Mouse (Mus musculus) heart, embryonic 10.5 days (tissue): Measurements from ENCODE around the gene Vmn2r44. TPM values are rescaled to one million over a fixed set of nuclear protein-coding genes. Genes with fewer than 3 reads are reported as not detected.
"Not testable (repeated sequence)": the region's sequence is repeated elsewhere in the genome, so short reads cannot be mapped to it uniquely, and the experiment has no call there.

Experiments
- DNase-seq: peaks from one replicate; pipeline ENCODE4 v3.0.0-alpha.2; 2017; ENCODE audit warnings: low spot score
- H3K27ac ChIP-seq: fragments of 300-500 bp; sonication (generic); 2 replicates; pipeline ENCODE4 v1.5.1; 2016; ENCODE audit warnings: mild to moderate bottlenecking
- H3K27me3 ChIP-seq: fragments of 300-500 bp; sonication (generic); 2 replicates; pipeline ENCODE4 v1.6.1; 2016; ENCODE audit warnings: mild to moderate bottlenecking; ENCODE audit not compliant: poor library complexity, insufficient read depth, severe bottlenecking
- H3K36me3 ChIP-seq: fragments of 300-500 bp; sonication (generic); 2 replicates; pipeline ENCODE4 v1.6.1; 2016; ENCODE audit warnings: mild to moderate bottlenecking, moderate library complexity
- H3K4me1 ChIP-seq: fragments of 300-500 bp; sonication (generic); 2 replicates; pipeline ENCODE4 v1.6.1; 2016; ENCODE audit warnings: mild to moderate bottlenecking
- H3K4me3 ChIP-seq: fragments of 300-500 bp; sonication (generic); 2 replicates; pipeline ENCODE4 v1.5.1; 2016; ENCODE audit warnings: mild to moderate bottlenecking, moderate library complexity
- H3K9me3 ChIP-seq: fragments of 300-500 bp; sonication (generic); 2 replicates; pipeline ENCODE4 v1.6.1; 2016; ENCODE audit warnings: mild to moderate bottlenecking, moderate library complexity
- WGBS: fragments of 180-500 bp; shearing (Covaris S2); methylation state at CpG from one replicate; pipeline ENCODE4 v1.1.7; 2016; 5-methylcytosine and 5-hydroxymethylcytosine counted together
- polyA plus RNA-seq: library from polyadenylated mRNA; unstranded; fragments of >200 nt; fragmentation: Nextera tagmentation; extraction: Ambion mirVana; gene quantifications from 2 replicates; pipeline ENCODE4 v1.2.1, GENCODE M21; 2016

Vmn2r44 gene
- polyA plus RNA-seq, result not detected in 2 replicates

DNA sequence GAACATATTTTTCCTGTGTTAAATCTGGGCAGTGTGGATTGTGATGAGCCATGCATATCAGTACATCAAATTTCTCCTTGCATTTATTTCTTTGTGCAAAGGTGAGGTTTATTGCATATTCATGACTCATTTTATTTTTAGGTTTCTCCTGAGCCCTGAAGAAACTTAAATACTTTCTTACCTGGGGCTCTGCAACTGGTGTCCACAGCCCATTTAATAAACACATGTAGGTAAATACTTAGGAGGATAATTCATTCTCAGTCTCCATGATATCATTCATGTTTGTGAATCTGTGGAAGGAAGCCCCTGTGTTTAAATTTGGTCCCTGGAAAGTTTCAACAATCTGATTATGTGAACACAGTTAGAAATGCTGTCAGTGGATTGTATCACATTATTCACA is at the start of gene Vmn2r44:
TSS of gene Vmn2r44 (minus strand) at position 101 of the 400 bp plus-strand sequence.
- DNase-seq, H3K27me3 ChIP-seq, H3K4me3 ChIP-seq, H3K9me3 ChIP-seq, H3K4me1 ChIP-seq, H3K36me3 ChIP-seq, H3K27ac ChIP-seq: not testable (repeated sequence)

DNA sequence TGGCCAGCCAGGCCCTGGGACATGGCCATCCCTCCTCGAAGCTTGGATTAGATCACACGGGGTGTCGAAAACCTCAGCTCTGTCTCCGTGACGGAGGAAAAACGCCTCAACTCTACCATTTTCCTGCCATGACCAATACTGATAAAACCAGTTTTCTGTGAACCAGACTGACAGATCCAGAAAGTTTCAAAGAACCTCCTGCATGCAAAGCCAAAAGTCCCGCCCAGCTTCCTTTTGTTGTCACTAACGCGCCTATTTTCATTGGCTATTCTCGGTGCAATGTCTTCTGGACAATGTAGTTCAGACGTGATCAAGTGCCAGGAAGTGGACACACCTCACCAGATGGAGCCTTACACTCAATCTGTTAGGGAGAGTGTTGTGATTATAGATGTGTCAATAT is 25.3 kb downstream of the Vmn2r44 start:
- 85% methylated on average over 11 of the region's 11 CpGs for WGBS
- H3K4me3 ChIP-seq, H3K27me3 ChIP-seq, H3K36me3 ChIP-seq, H3K27ac ChIP-seq, H3K9me3 ChIP-seq, H3K4me1 ChIP-seq, DNase-seq: not testable (repeated sequence)

Other genes with a start within 250 kb of the Vmn2r44 start
- not detected in 2 replicates for gene Vmn2r41, start 221.7 kb downstream of the Vmn2r44 start, polyA plus RNA-seq
- gene Vmn2r42, start 183.0 kb downstream of the Vmn2r44 start, polyA plus RNA-seq, result not detected in 2 replicates
- gene Vmn2r43, start 122.7 kb downstream of the Vmn2r44 start, polyA plus RNA-seq, result not detected in 2 replicates
- not detected in 2 replicates for gene Vmn2r45, start 105.7 kb upstream of the Vmn2r44 start, polyA plus RNA-seq